Mouse (Mus musculus): Measurements from ENCODE around the gene Dennd4c.
A peak's percentile ranks its signal among the peaks of the same experiment; 100 is the strongest.

The Dennd4c gene

DNA sequence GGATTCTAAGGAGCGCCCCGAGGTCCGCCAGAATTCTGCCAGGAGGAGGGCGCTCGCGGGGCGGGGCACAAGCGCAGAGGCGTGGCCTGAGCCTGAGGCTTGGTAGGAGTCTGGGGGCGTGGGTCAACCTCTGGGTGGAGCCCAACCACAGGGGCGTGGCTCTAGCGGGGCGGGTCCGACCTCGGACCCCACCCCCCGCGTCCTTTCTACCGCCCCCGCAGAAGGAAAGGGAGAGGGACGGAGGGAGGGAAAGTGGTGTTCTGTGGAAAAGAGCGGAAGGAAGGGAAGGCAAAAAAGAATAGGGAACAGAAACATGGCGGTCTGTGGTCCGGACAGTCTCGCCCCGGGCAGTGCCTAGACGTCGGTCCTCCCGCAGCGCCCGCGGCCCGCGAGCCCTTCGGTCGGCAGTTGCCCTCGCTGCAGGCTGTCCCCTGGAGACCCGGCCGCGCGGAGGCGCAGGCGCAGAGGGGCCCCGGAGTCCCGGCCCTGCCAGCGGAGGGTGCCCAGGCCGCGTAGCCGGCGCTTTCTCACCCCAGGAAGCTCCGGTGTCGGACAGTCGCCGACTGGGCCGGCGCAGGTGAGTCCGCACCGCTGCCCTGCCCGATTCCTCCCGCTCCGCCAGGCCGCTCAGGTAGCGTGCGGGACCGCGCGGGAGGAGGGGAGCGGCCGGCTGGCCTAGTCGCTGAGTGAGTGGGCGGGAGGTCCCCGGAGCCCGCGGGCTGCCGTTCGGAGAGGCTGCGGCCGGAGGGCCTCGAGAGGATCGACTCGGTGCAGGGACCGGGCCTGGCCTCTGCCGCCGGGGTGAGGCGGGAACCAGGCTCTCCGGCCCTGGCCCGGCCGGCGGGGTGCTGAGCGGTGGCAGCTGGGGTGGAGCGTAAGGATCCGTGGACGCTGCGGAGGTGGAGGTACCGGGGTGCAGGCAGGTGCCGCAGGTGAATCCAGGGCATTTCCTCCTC lies at the start of gene Dennd4c:
Gene Dennd4c (plus strand): TSS at position 220 of the 956 bp plus-strand sequence.
- DNase-seq (ENCODE audit: low spot score in 2 of 2): peak; percentile 66 to 86

DNA sequence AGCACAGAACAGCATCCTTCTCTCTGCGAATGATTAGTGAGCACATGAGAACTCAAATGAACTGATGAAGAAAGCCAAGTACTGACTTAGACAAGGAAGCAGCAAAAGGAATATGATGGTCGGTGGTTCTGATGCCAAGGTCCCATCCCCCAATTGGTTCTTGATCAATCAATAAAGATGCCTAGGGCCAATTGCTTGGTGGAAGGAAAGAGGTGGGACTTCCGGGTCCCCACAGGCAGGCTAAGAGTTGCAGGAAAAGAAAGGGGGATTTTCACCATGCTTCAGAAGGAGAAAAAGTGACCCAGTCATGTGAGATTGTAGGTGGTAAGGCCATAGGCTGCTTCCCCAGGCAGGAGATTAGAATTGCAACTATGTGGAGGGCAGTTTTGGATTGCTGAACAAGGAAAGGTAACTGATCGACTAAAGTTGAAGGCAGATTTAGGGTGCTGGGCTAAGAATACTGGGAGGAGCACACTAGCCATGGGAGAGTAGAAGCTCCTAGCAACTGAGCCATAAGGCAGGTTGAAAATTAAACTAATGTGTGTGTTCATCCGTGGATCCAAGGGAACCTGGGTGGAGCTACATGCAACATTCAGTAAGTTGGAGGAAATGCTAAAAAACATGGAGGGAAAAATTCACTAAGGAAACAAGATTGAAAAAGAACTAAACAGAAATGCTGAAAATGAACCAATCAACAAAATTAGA lies 49.0 kb upstream of the Dennd4c start:
- DNase-seq (ENCODE audit: low spot score in 2 of 2): no peak

DNA sequence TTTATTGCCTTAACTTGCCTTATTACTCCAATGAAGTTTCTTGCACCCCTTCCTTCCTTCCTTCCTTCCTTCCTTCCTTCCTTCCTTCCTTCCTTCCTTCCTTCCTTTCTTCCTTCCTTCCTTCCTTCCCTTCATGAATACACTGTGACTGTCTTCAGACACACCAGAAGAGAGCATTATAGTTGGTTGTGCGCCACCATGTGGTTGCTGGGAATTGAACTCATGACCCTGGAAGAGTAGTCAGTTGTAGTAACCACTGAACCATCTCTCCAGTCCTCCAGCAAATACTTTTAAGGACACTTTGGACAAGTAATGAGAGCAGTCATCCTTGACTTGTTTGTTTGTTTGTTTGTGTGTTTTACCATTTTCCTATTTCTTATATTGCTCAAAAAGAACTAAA lies 39.6 kb upstream of the Dennd4c start:
- DNase-seq (ENCODE audit: low spot score in 2 of 2): no peak

DNA sequence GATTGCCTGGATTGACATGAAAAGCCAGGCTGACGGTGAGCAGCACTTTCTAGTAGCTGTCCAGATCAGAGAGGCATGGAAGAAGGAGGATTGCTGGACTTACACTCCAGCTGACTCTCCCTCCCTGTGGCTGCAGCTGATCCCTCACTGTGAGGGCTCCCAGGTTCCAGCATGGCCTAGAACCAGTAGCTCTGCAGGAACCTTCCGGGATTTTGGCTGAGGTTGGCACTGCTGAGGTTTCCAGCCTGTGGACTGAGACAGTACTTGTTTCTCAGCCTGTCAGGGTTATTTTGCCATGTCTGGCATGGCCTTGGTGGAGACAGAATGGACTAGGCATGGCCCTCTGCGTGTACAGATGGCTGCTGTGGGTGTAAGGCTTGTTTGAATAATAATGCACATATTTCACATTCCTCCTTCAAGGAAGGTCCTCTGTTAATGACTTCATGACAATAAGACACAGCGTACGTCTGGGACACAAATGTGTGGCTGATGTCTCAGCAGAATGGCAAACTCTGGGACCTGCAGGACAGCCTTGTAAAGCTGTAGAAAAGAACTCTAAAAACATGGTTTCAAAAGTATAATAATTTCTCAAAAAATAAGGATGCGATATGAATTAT lies 38.2 kb upstream of the Dennd4c start:
- DNase-seq (ENCODE audit: low spot score in 2 of 2): no peak

DNA sequence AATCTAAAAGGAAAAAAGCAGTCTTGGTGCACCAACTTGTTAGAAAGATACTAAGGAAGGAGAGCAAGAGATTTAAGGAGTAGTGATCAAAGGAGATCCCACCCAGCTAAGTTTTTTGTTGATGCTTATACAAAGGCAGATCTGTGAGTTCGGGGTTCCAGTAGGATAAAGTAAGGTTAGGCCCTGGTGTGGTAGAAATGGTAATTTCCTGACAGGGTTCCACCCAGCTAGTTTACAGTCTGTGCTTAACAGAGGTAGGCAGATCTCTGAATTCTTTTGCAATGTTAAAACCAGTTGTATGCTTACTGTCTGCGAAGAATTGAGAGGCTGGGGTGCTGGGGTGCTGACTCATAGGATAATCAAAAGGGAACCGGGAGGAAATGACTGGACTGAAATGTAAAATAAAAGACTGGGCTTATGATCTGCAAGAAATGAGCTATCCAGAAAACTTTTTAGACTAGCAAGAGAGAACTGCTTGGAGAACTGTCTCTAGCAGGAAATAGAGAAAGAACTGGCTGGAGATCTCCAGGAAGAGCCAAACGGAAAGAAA lies 37.6 kb upstream of the Dennd4c start:
- DNase-seq (ENCODE audit: low spot score in 2 of 2): no peak

DNA sequence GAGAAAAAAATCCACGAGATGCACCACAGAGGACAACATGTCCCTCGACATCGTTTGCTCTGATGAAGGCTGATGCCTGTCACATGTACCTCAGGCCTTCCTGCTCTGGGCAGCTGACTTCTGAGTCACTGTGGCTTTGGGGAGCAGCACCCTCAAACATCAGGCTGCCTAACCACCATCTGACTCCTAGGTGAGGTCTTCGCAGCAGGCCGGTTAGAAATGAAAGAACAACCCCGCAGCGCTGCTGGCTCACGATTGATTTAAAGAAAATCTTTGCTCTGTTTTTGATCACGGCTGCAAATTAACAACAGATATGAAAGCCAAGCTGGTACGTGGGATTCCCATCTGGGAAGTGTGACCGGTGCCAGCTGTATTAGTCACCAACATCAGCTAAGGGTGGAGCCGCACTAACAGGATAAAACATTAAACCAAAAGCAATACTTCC lies 35.6 kb upstream of the Dennd4c start:
- DNase-seq (ENCODE audit: low spot score in 2 of 2): peak; percentile 9 to 13

DNA sequence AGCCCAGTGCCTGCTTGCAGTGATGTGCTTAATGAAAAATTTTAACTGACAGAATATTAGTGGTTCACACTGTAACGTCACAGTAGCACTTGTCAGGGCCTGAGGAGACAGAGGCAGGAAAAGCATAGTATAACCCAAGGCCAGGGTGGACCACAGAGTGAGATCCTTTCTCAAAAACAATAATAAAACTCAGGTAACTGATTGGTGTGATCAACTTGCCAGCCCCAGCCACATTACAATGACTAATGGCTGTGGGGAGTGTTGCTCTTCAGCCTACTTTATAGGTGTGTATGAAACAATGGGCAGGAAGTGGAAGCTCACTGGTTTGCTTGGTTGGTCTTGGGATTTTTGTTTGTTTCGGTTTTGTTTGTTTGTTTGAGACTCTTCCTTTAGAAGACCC lies 34.8 kb upstream of the Dennd4c start:
- DNase-seq (ENCODE audit: low spot score in 2 of 2): no peak

DNA sequence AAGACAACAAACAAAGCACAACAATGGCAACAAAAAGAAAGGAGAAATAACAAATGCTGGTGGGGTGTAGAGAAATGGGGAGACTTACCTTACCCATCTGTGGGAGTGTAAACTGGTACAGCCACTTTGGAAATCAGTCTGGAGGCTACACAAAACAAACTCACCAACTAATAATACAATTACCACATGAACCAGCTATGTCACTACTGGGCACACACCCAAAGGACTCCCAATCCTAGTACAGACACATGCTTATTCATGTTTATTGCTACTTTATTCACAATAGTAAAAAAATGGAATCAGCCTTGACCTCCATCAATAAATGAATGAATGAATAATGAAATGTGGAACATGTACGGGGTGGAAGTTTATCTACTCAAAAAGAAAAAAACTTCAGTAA lies 33.0 kb upstream of the Dennd4c start:
- no peak for DNase-seq (ENCODE audit: low spot score in 2 of 2)

DNA sequence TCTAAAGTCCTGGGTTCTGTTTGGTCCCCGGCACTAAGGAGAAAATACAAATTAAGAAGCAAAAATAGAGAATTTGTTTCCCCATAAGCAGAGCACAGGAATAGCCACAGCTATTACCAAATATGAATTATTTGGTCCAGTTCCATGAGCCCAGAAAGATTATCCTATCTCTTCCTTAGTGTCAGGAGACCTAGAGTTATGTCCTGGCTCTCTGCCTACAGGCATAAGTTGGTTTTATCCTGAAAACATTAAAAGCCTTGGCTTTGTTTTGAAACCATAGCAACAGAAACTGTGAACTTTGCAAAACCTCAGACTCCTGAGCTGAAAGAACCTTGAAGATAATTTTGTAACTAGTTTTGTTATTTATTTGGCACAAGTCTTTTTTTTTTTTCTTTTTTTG lies 31.2 kb upstream of the Dennd4c start:
- DNase-seq (ENCODE audit: low spot score in 2 of 2): no peak

DNA sequence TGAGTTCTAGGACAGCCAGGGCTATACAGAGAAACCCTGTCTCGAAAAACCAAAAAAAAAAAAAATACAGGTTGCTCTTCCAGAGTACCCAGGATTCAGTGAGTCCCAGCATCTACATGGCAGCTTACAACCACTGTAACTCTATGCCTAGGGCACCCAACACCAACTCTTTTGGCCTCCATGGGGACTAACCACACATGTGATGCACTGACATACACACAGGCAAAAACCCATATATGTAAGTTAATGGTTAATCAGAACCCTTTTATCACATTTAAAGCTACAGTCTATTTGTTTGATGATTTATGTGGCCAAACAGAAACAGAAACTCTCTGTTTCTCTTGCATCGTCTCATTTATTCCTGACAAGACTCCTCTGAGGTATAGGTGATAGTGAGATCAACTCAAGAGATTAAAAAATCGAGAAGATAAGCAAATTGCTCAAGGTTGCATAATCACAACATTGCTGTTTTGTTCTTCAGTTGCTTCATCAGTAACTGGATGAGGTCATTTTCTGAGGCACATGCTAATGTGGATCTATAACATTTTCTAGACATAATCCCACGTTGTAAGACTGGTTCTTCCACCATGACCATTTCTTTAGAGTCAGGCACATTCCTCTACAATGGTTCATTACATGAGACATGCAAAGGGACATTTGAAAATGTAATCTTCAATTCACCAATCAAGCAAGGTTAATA lies 29.3 kb upstream of the Dennd4c start:
- DNase-seq (ENCODE audit: low spot score in 2 of 2): no peak

DNA sequence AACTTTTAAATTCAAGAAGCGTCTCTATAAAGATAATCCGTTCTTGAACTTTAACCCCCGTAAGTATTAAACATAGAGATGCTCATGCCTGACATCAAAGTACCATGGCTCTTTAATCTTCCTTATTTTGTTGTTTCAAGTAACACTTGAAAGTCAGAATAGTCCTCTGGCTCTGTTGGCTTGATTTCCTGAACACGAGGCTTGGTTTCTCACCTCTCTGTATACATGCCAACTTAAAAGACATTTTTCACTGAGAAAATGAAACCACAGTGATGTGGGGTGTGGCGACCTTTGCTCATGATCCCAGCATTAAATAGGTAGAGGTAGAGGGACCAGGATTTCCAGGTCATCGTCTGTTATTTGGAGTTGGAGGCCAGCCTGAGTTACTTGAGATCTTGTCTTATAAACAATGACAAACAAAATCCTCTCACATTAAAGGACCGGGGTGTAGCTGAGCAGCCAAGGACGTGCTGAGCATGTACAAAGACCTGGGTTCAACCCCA lies 26.4 kb upstream of the Dennd4c start:
- DNase-seq (ENCODE audit: low spot score in 2 of 2): no peak

DNA sequence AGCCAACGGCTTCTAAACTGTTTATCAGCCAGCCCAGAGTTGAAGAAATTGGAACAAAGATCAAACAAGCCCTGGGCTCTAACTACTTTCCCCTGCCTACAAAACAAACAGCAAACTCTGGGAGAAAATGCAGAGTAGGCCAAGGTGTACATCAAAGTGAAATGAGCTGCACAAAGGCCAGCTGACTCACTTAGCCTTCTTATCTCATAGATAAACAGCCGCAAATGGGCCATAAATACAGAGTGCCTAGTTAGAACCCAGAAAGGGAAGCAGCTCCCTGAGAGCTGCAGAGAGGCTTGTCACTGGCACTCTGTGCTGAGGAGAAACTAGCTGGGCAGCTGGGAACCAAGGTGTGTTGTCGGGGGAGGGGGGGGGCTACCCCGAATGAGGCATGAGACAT lies 23.2 kb upstream of the Dennd4c start:
- no peak for DNase-seq (ENCODE audit: low spot score in 2 of 2)

DNA sequence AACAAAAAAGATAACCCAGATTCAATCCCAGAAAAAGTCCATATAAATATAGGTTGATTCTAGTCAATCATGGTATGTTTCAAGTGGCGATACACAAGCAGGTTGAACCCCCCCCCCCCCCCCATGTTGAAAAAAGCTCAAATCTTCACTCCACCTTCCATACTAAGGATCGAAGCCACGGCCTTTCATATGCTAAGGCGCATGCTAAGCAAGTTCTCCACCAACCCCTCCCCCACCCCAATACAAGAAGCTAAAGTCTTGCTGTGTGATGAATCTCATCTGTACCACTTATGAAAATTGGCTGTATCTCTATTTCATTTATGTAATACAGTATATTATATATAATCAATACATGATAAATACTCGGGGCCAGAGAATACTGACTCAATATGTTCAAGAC lies 22.2 kb upstream of the Dennd4c start:
- DNase-seq (ENCODE audit: low spot score in 2 of 2): no peak

DNA sequence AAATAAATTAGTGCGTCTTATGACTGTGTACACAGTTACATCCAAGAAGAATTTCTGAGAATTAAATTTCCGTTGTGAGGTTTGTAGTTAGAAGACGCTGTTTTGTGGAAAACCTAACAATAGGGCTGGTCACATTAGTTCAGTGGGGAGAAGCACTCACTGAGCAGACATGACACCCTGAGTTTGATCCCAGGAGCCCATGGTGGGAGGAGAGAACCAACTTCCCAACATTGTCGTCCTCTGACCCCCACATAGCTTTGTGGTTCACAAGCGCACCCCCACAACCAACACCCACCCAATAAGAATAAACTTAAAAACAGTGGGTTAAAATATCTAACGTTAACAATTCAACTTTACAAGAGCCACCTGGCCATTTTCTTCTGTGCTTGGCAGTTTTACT lies 18.5 kb upstream of the Dennd4c start:
- DNase-seq (ENCODE audit: low spot score in 2 of 2): no peak

DNA sequence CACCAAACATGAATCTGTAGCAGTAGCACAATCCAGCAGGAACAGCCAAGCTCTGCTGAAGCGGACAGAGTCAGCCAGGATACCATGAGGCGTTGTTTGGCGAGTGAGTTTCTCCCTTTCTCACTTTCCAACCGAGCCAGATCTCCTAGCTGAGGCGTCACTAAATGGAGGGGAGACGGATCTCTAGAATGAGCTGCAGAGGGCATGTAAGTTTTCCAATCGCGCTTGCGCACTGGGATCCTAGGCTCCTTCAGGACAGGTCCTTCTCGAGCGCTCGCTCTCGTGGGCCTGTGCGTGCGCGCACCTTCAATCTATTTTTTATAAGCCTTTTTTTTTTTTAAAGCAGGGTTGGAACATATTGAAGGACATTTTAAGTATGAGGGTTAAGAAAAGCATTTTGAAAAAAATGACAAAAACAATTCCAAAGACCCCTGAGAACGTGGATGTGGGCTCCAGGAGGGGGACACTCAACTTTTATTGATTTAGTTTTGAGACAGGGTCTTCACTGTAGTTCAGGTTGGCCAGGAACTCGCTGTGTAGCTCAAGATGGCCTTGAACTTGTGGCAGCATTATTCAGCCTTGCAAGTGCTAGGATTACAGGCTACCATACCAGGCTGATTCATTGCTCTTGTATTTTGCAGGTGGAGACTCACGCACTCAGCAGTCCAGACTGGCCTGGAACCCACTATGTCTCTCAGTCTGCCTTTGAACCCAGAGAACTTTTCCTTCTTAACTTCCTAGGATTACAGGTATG lies 14.1 kb upstream of the Dennd4c start:
- no peak for DNase-seq (ENCODE audit: low spot score in 2 of 2)

DNA sequence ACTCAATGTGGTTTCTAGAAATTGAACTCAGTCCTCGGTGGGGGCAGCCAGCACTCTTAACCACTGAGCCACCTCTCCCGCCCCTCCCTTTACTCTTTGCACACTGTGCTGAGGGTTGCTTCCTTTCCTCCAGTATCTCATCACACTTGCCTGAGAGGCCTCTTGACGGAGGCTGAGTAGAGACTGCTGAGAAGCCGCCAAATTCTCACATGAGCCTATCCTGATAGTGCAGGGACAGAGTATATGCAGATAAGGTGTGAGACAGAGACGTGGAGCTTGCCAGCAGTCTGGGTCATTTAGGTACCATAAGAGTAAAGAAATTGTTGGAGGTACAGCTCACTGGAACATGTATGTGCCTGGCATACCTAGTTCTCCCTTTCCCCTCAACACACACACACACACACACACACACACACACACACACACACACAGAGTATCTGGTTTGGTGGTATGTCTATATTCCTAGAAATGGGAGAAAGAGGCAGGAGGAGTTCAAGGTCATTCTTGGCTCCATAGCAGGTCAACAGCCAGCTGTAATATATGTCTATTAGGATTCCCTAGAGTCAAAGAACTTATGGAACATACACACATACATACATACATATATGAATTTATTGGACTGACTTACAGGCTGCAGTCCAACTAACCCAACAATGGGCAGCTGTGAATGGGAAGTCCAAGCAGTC lies 8.9 kb upstream of the Dennd4c start:
- no peak for DNase-seq (ENCODE audit: low spot score in 2 of 2)

DNA sequence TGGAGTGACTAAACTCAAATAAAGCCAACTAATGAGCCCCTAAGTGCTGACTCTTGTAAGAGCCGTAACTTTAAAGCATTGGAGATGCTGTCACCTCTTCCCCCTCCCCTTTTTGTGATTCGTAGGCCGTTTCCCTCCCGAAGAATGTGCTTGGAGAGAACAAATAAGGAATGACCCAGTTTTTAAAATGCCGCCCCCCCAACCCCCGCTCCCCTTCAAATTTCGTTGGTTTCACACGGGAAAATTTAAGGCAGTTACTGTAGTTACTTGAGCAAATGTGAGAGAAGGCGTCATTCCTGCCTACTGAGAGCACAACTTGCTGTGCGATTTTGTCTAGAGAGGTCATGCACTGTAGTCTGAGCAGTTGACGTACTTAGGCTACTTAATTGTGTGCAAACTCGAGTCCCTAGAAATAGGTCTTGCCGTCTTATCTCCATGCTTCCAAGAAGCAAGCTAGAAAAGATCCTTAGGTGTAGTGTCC lies 1.0 kb downstream of the Dennd4c start:
- DNase-seq (ENCODE audit: low spot score in 2 of 2): peak; percentile 27 to 42

DNA sequence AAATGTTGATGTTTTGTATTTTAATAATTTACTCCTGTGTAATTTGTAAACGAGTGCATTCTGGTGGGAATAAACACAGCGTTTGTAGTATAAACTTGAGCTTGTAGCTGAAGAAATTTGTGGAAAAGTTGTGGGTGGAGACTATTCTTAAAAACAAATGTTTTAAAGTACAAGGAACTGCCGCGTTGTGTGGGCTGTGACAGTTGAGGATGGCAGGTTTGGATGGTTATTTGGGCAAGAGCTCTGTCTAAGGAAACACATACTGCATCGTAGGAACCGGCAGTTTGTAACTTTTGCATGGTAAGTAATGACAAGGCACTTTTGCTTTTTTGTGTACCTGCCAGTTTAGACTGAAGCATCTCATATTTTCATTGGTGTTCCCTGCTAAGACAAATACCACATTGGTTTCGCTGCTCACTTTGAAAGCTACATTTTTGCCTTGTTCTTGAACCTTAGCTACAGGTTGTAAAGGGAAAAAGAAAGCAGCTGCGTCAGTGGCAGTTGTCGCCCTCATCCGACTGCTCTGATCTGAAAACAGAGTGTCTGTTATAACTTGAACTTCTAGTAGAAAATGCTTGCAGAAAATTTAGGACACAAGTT lies 2.1 kb downstream of the Dennd4c start:
- no peak for DNase-seq (ENCODE audit: low spot score in 2 of 2)

DNA sequence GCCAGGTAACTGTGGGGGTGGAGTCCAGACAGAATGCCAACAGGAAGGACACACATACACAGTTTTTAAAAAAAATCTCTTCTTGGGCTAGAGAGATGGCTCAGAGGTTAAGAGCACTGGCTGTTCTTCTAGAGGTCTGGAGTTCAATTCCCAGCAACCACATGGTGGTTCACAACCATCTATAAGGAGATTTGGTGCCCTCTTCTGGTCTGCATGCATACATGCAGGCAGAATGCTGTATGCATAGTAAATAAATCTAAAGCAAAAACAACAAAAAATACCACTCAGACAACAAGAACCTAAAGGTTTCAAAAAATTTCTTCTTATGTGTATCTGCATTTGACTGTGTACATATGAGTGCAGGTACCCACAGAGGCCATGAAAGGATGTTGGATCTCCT lies 16.0 kb downstream of the Dennd4c start:
- no peak for DNase-seq (ENCODE audit: low spot score in 2 of 2)

All from frontal cortex, postnatal 10 days (tissue).